Mouse (Mus musculus) megakaryocyte, embryonic 14.5 days (primary cell): ENCODE results near the gene Akain1.

Source experiments
- FLI1 ChIP-seq: IDR thresholded peaks from 2 replicates; pipeline ENCODE4 v1.6.1; 2012; ENCODE audit warnings: low read length, inconsistent platforms, mixed read lengths
- GATA1 ChIP-seq: IDR thresholded peaks from 3 replicates; pipeline ENCODE4 v1.6.1; 2012; ENCODE audit warnings: mixed read lengths, low read length, inconsistent platforms, borderline replicate concordance

DNA sequence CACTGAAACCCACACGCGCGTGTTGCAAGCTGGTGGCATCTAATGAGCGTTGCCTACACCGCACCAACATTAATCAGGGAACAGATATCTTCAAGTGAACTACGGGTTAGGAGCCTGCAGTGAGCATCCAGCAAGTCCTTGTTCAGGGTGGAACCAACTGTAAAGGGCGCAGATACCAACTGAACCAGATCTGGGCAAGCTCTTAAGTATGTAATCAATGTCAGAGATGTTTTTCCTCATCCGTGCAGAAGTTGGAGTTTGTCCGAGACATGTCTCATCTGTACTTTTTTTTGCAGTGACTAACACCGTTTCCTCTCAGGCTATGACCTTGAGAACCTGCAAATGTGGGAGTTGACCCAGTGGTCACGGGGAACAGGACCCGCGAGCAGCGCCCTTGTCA is 640 bp upstream of the Akain1 start:
- no peak for TF ChIP-seq GATA1
- TF ChIP-seq FLI1: no peak
